Mouse (Mus musculus): ENCODE measurements around the gene Ctdspl.

Ctdspl gene

GRCm38 (mm10) chr9:119028226-119029195, 102.3 kb downstream of the Ctdspl start:
- DNase-seq (ENCODE audit: low read depth, low spot score), result no peak

- DNase-seq (ENCODE audit: low read depth, low spot score), result peak; percentile 24
These were observed 103.3 kb downstream of the Ctdspl start for GRCm38 (mm10) chr9:119029568-119029967.

GRCm38 (mm10) chr9:119031038-119031437, 104.8 kb downstream of the Ctdspl start:
- DNase-seq (ENCODE audit: low read depth, low spot score), result no peak

- no peak for DNase-seq (ENCODE audit: low read depth, low spot score)
These were observed 105.5 kb downstream of the Ctdspl start for GRCm38 (mm10) chr9:119031772-119032171.

GRCm38 (mm10) chr9:119032538-119032937, 106.3 kb downstream of the Ctdspl start:
- DNase-seq (ENCODE audit: low read depth, low spot score), result no peak

GRCm38 (mm10) chr9:119033111-119033921, 107.1 kb downstream of the Ctdspl start:
- no peak for DNase-seq (ENCODE audit: low read depth, low spot score)

GRCm38 (mm10) chr9:119034069-119034468, 107.8 kb downstream of the Ctdspl start:
- no peak for DNase-seq (ENCODE audit: low read depth, low spot score)

GRCm38 (mm10) chr9:119034676-119035665, 108.7 kb downstream of the Ctdspl start:
- no peak for DNase-seq (ENCODE audit: low read depth, low spot score)

- no peak for DNase-seq (ENCODE audit: low read depth, low spot score)
These were observed 109.6 kb downstream of the Ctdspl start for GRCm38 (mm10) chr9:119035836-119036235.

GRCm38 (mm10) chr9:119037076-119037730, 111.0 kb downstream of the Ctdspl start:
- DNase-seq (ENCODE audit: low read depth, low spot score), result no peak

GRCm38 (mm10) chr9:119038574-119038973, 112.3 kb downstream of the Ctdspl start:
- no peak for DNase-seq (ENCODE audit: low read depth, low spot score)

GRCm38 (mm10) chr9:119040101-119040775, 114.0 kb downstream of the Ctdspl start:
- no peak for DNase-seq (ENCODE audit: low read depth, low spot score)

- DNase-seq (ENCODE audit: low read depth, low spot score), result no peak
These were observed 122.1 kb downstream of the Ctdspl start for GRCm38 (mm10) chr9:119048182-119048903.

GRCm38 (mm10) chr9:119051158-119051557, 124.9 kb downstream of the Ctdspl start:
- DNase-seq (ENCODE audit: low read depth, low spot score), result no peak

- DNase-seq (ENCODE audit: low read depth, low spot score), result no peak
These were observed 126.1 kb downstream of the Ctdspl start, which contains the start of gene Vill for GRCm38 (mm10) chr9:119052154-119052944. Vill (plus strand) TSS chr9:119052778.

- no peak for DNase-seq (ENCODE audit: low read depth, low spot score)
These were observed 127.8 kb downstream of the Ctdspl start for GRCm38 (mm10) chr9:119053964-119054576.

GRCm38 (mm10) chr9:119055336-119055735, 129.1 kb downstream of the Ctdspl start:
- DNase-seq (ENCODE audit: low read depth, low spot score), result no peak

GRCm38 (mm10) chr9:119058245-119058644, 132.0 kb downstream of the Ctdspl start:
- no peak for DNase-seq (ENCODE audit: low read depth, low spot score)
